Mouse (Mus musculus): ENCODE results near the gene Olfr611.

- TF ChIP-seq POLR2A (IDR thresholded peaks at IDR 0.05; ENCODE audit: control insufficient read depth, low read depth, low read length) (no peak), CTCF (IDR thresholded peaks at IDR 0.05; ENCODE audit: control insufficient read depth, insufficient read depth, insufficient replicate concordance, low read depth, low read length) (no peak)
Measured at GRCm38 (mm10) chr7:103555779-103556178, 35.1 kb upstream of the Olfr611 start, which contains the start of gene Olfr615.
